Mouse (Mus musculus): ENCODE results near the gene Slc37a3. TPM values are rescaled to one million over a fixed set of nuclear protein-coding genes. Genes with fewer than 3 reads are reported as not detected.
"Not testable (repeated sequence)": the region's sequence is repeated elsewhere in the genome, so short reads cannot be mapped to it uniquely, and the experiment has no call there.

Slc37a3 gene
- polyA plus RNA-seq, 1 experiment = 13.6 TPM

DNA sequence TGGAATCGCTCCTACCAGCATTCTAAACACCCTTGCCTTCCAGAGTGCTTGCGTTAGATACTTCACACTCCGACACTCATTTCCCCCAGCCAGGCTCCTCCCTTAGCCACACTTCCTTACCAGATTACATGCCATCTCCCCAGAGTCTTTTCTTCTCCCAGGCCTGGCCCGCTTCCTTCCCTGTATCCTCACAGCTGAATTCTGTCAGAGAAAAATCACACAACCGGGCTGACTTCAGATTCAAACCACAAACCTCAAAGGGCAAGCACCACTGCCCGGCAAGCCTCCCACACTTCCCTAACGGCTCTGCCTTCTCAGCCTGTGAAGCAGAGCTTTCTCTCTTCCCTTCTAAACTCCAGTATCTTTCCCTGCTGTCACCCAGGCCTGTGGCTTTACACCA, 4.7 kb downstream of the Slc37a3 start:
- TF ChIP-seq CTCF (IDR thresholded peaks at IDR 0.05; ENCODE audit: control insufficient read depth, insufficient read depth, low read length) (no peak), POLR2A (IDR thresholded peaks at IDR 0.05; ENCODE audit: borderline replicate concordance, control insufficient read depth, low read depth, low read length) (no peak)
- H3K4me3 ChIP-seq (replicated peaks; ENCODE audit: control insufficient read depth, low read depth, low read length) = no peak overlapping the region
- WGBS = under 1% methylated on average over 7 of the region's 7 CpGs
- peak overlapping the region; percentile 37; the same call in 1 of the 2 replicates for H3K27ac ChIP-seq (ENCODE audit: control insufficient read depth, insufficient read depth, low read depth, low read length, poor library complexity)
- H3K4me1 ChIP-seq (ENCODE audit: control insufficient read depth, insufficient read depth, low read length) = peaks cover 2% of the 10 kb centered on the region; the same call in 1 of the 2 replicates

DNA sequence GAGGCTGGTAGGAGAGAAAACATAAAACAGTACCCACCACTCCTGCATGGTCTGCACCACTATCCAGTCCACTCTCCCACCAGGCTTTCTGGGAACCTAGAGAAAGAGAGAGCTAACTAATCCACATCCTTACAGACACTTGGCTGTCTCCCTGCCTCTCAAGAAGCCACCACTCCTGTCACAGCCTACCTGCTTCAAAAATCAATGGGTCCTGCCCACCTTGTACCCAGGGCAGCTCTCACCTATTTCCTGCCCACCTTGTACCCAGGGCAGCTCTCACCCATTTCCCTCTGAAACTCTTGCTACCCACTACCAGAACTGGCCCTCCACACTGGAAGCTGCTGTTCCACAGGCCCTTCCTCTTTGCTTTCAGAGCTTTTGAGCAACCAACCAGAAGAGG, 5.4 kb downstream of the Slc37a3 start:
- TF ChIP-seq POLR2A (IDR thresholded peaks at IDR 0.05; ENCODE audit: borderline replicate concordance, control insufficient read depth, low read depth, low read length) (no peak), CTCF (IDR thresholded peaks at IDR 0.05; ENCODE audit: control insufficient read depth, insufficient read depth, low read length) (no peak)
- no peak overlapping the region for H3K4me3 ChIP-seq (replicated peaks; ENCODE audit: control insufficient read depth, low read depth, low read length)
- H3K27ac ChIP-seq (ENCODE audit: control insufficient read depth, insufficient read depth, low read depth, low read length, poor library complexity) = no peak overlapping the region
- peaks cover 2% of the 10 kb centered on the region; the same call in 1 of the 2 replicates for H3K4me1 ChIP-seq (ENCODE audit: control insufficient read depth, insufficient read depth, low read length)

DNA sequence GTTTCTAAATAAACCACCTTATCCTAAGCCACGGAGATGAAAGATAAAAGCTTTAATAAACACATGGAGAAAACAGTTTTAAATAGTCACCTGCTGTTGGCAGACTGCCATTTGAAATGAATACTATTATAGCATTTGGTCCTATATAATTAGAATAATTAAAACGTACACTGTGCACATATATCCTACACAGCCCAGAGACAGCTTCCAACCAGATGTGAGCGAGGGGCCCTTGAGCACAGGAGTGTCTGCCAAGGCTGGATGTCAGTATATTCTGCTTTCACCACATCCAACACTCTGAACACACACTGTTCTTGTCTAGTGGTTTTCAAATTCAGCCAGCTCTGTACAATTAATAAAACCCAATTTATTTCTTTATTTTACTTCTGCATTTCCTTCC, 7.8 kb downstream of the Slc37a3 start:
- WGBS = 71% methylated on average over 3 of the region's 3 CpGs
- no peak for TF ChIP-seq POLR2A (IDR thresholded peaks at IDR 0.05; ENCODE audit: borderline replicate concordance, control insufficient read depth, low read depth, low read length)
- TF ChIP-seq CTCF (IDR thresholded peaks at IDR 0.05; ENCODE audit: control insufficient read depth, insufficient read depth, low read length) = no peak
- peaks cover 2% of the 10 kb centered on the region; the same call in 1 of the 2 replicates for H3K4me1 ChIP-seq (ENCODE audit: control insufficient read depth, insufficient read depth, low read length)
- H3K27ac ChIP-seq (ENCODE audit: control insufficient read depth, insufficient read depth, low read depth, low read length, poor library complexity) = no peak overlapping the region
- H3K4me3 ChIP-seq (replicated peaks; ENCODE audit: control insufficient read depth, low read depth, low read length) = no peak overlapping the region

DNA sequence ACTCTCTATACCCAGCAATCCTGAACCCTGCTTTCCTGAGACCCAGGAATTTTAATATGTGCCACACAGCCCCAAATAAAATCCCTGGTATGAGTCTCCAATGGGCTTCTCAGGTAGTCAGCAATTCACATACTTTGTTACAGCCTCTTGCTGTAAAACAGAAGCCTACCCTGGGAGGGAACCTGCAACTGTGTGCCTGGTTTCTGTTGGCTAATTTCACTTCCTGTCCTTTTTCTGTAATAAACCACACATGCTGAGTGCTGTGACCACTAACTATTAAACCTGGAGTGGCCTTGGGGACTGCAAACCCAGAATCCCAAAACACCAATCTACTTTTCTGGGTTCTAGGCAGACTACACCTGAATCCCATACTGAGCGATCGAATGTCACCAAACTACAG, 14.8 kb downstream of the Slc37a3 start:
- no peak overlapping the region; the same call in 1 of the 2 replicates for H3K27ac ChIP-seq (ENCODE audit: control insufficient read depth, insufficient read depth, low read depth, low read length, poor library complexity)
- TF ChIP-seq CTCF (IDR thresholded peaks at IDR 0.05; ENCODE audit: control insufficient read depth, insufficient read depth, low read length) (no peak), POLR2A (IDR thresholded peaks at IDR 0.05; ENCODE audit: borderline replicate concordance, control insufficient read depth, low read depth, low read length) (no peak)
- WGBS = 81% methylated on average over 2 of the region's 2 CpGs

DNA sequence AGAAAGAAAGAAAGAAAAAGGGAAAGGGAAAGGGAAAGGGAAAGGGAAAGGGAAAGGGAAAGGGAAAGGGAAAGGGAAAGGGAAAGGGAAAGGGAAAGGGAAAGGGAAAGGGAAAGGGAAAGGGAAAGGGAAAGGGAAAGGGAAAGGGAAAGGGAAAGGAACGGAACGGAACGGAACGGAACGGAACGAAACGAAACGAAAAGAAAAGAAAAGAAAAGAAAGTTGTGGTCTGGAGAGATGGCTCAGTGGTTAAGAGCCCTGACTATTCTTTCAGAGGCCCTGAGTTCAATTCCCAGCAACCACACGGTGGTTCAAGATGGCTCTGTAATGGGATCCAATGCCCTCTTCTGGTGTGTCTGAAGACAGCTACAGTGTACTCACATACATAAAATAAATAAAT, 18.3 kb downstream of the Slc37a3 start:
- WGBS = 97% methylated on average over 9 of the region's 9 CpGs
- H3K27ac ChIP-seq (ENCODE audit: control insufficient read depth, insufficient read depth, low read depth, low read length, poor library complexity); H3K4me3 ChIP-seq (replicated peaks; ENCODE audit: control insufficient read depth, low read depth, low read length); H3K4me1 ChIP-seq (ENCODE audit: control insufficient read depth, insufficient read depth, low read length): not testable (repeated sequence)

More for the DNA sequence above, 14.8 kb downstream of the Slc37a3 start:
- Histone ChIP-seq H3K4me1 (ENCODE audit: control insufficient read depth, insufficient read depth, low read length) (peaks cover 2% of the 10 kb centered on the region; the same call in 1 of the 2 replicates), H3K4me3 (replicated peaks; ENCODE audit: control insufficient read depth, low read depth, low read length) (no peak overlapping the region)

DNA sequence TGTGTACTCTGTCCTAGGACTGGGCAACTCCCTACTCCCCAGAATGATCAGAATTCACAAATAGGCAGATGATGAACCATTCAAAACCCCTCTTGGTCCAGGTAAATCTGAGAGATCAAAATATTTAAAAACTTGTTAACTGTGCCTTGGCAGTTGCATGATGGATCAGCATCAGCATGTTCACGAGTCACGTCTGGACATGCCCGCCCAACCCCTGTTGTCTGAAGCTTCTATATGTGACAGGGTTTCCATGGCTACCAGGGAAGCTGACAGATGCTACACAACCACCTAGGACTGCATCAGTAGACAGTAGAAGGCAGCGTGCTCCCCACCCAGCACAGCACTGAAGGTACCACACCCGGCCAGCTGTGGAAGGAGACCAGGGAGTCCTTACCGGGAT, 28.5 kb downstream of the Slc37a3 start:
- Histone ChIP-seq H3K4me1 (ENCODE audit: control insufficient read depth, insufficient read depth, low read length) (no peaks in the 10 kb centered on the region), H3K4me3 (replicated peaks; ENCODE audit: control insufficient read depth, low read depth, low read length) (no peak overlapping the region), H3K27ac (ENCODE audit: control insufficient read depth, insufficient read depth, low read depth, low read length, poor library complexity) (no peak overlapping the region)
- TF ChIP-seq CTCF (IDR thresholded peaks at IDR 0.05; ENCODE audit: control insufficient read depth, insufficient read depth, low read length) (no peak), POLR2A (IDR thresholded peaks at IDR 0.05; ENCODE audit: borderline replicate concordance, control insufficient read depth, low read depth, low read length) (no peak)
- 84% methylated on average over 6 of the region's 6 CpGs for WGBS

DNA sequence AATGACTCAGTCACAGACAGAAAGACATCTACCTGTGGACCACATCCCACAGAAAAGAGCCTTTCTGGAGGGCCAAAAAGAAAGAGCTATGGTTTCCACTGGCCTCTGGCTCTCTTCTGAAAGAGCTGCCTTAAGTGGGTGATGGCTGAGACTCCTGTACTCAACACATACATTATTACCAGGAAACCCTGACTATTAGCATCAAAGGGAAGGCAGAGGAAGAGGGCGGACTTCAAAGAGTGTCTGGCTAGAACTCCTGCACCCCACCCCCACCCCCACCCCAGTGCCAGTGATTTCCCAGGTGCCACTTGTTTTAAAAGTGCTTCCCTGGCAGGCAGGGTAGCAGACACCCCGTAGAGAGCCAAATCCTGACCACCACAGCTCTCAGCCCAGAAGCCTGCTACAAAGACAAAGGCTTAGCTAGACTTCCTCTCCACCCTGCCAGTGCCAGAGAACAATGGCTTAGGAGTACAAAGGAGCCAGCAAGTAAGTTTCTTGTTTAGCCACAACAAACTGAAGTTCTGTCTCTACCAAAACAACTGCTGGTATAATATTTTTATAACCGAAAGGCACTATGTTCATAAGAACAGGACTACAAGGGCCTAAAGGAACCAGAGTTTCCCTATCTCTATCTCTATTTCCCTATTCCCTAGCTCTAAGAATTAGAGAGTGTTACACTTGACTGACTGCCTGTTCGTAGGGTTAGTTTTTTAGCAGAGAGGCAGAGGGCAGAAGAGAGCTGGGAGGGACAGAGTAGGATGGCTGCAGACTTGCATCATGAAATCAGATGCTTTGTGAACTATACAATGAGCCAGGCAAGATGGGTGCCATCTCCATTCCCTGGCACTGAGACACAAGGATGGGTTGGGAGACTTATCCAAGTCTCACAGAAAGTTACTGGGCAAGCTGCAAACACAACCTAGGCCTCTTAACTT, 29.3 kb downstream of the Slc37a3 start:
- no peak overlapping the region for H3K27ac ChIP-seq (ENCODE audit: control insufficient read depth, insufficient read depth, low read depth, low read length, poor library complexity)
- no peaks in the 10 kb centered on the region for H3K4me1 ChIP-seq (ENCODE audit: control insufficient read depth, insufficient read depth, low read length)
- TF ChIP-seq CTCF (IDR thresholded peaks at IDR 0.05; ENCODE audit: control insufficient read depth, insufficient read depth, low read length) = no peak
- no peak for TF ChIP-seq POLR2A (IDR thresholded peaks at IDR 0.05; ENCODE audit: borderline replicate concordance, control insufficient read depth, low read depth, low read length)
- no peak overlapping the region for H3K4me3 ChIP-seq (replicated peaks; ENCODE audit: control insufficient read depth, low read depth, low read length)
- WGBS = 63% methylated on average over 4 of the region's 4 CpGs

DNA sequence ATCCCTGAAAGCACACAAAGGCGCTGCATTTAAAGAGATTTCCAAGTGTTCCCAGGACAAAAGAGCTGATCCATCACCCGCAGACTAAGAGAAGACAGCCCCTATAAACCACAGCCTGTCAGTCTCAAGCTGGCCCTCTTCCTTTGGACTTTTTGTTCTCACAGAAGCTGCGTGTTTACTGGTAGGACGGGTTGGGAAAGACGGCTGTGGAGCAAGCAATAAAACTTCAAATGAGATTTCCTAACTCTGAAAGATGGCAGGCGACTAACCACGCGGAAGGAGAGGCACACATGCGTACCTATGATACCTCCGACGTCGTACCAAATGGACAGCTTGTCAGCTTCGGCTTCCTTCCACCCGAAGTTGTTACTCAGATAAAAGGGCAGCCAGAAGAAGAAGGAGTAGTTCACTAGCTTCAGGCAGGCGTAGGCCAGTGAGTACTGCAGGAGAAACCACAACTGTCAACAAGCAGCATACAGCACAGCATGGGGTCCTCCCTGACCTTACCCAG, 30.4 kb downstream of the Slc37a3 start:
- WGBS = 33% methylated on average over 15 of the region's 15 CpGs
- no peaks in the 10 kb centered on the region for H3K4me1 ChIP-seq (ENCODE audit: control insufficient read depth, insufficient read depth, low read length)
- no peak overlapping the region for H3K27ac ChIP-seq (ENCODE audit: control insufficient read depth, insufficient read depth, low read depth, low read length, poor library complexity)
- TF ChIP-seq POLR2A (IDR thresholded peaks at IDR 0.05; ENCODE audit: borderline replicate concordance, control insufficient read depth, low read depth, low read length) (no peak), CTCF (IDR thresholded peaks at IDR 0.05; ENCODE audit: control insufficient read depth, insufficient read depth, low read length) (no peak)
- no peak overlapping the region for H3K4me3 ChIP-seq (replicated peaks; ENCODE audit: control insufficient read depth, low read depth, low read length)
